Mouse (Mus musculus): ENCODE measurements around the gene Scyl1.
A peak's percentile ranks its signal among the peaks of the same experiment; 100 is the strongest.
"Not testable (repeated sequence)": the region's sequence is repeated elsewhere in the genome, so short reads cannot be mapped to it uniquely, and the experiment has no call there.

Gene Scyl1

DNA sequence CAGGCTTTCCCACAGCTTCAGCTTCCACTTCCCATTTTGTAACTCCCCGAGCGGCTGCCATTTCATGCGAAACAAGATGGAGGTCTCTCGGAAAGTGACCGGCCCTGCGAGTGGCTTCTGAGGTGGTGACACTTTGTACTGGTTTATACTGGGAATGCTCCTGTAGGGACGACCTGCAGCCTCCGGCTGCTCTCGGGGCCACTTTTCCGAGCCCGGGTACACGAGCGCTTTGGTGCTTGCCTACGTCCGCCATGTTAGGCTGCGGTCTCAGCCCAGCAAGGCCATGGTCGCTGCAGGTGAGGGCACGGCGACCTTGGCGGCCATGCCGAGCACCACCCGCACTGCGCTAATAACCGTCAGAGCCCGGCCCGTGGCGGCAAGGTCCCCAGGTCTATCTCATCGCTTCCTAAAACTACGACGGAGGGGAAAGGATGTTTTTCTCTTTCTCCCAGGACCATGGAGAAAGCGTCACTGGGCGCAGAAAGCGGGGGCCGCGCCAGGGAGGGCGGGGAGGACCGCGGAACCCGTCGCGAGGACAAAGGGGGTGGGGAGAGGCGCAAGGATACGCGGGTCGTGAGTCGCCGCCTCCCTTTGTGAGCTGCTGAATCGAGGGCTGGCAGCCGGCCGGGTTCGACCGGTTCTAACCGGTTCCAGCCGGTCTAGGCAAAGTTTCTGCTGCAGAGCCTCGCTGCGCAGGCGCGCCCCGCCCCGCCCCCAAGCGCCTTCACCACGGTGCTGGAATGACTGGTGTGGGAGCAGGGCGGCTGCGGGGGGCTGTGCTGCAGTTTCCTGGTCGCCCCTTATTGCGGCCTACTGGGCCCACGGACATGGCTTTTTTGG is 32.0 kb upstream of the Scyl1 start:
- DNase-seq (ENCODE audit: low read depth, low spot score): peak; percentile 96

DNA sequence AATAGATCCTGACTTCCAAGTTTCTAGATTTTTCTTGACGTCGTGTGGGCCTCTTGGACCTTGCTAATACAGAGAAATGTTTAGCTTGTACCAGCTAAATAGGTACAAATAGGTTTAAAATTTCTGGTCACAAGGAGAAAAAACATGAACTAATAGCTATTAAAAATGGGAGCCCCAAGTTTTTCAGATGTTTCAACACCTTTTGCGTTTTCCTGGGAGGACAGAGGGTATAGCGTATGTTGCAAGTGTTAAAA is 31.5 kb upstream of the Scyl1 start:
- DNase-seq (ENCODE audit: low read depth, low spot score): no peak

DNA sequence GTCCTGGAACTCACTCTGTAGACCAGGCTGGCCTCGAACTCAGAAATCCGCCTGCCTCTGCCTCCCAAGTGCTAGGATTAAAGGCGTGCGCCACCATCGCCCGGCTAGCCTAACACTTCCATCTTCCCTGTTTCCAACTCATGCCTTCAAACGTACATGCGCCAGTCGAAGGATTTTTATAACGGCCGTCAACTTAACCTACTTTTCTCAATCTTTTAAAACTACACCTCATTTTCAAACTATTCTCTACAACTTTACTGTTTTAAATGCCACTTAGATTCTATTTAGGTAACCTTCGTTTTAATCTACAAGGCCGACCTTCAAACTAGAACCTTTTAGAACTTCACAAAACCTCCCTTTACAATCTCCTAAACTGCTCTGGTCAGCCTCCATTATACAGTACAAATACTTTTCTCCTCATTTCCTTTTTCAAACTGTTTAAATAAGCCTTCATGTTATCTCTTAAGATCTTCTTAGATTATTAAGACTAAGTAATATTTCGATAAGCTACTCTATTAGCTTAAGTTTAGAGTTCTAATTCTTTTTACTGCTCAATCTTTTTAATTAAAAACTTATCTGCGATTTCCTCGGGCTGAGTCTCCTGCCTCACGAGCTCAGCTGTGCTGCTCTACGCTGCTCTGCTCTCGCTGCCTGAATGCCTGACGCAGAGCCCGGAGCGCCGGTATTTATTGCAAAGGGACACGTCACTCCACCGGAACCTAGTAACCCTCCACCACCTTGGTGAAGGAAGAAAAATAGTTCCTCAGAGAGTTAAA is 31.0 kb upstream of the Scyl1 start:
- peak; percentile 89 for DNase-seq (ENCODE audit: low read depth, low spot score)

DNA sequence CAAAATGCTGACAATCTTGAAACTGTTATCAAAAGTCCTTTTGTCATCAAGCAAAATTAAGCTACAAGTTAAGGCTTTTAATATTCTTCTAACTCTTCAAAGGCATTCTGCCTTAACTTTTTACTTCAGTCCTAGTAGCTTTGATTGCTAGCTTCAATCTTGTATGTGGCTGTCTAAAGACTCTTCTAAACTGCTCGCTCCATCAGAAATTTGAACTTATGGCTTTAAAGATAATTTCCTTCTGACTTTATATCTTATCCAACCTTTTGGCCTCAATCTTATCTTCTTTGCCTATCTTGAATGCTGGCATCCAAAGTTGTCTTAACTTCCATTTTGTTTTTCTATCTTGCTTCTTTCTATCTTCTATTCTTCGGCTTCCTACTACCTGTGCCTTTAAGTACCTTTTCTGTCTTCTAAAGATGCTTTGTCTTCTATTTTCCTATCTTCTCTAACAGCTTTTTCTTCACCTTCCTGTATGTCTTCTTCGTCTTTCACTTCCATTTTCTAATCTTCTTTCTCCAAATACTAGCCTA is 30.3 kb upstream of the Scyl1 start:
- DNase-seq (ENCODE audit: low read depth, low spot score): no peak

DNA sequence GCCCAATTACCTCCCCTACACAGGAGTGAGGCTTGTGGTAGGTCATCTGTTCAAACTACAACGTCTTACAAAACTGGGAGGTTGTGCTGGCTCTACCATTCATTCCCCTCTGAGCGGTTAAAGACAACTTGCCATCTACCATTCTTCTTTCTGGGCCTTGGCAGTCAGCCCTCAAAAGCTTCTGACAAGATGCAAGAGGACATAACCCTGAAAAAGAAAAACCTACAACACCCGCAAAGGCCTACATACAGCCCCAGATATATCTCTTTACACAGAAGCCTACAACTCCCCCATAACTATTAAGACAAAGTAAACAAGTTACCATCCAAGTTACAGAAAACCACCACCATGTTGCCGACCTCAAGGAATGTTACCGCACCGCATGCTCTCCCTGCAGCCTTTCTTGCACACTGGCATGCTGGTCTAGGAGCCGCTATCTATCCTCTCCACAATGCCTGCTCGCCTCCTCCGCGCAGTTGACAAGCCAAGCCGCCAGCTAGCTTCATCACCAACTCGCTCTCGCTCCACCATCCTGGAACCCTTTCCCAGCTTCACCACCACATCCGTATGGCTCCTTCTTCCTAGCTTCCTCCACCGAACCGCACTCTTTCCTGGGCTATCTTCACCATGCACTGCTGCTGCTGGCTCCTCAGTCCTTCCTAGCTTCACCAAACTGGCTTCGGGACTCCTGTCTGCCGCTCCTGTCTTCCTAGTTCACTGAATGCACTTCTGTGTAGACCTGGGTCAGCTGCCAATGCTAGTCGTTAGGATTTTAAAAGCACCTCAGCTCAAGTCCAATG is 29.6 kb upstream of the Scyl1 start:
- DNase-seq (ENCODE audit: low read depth, low spot score): no peak

DNA sequence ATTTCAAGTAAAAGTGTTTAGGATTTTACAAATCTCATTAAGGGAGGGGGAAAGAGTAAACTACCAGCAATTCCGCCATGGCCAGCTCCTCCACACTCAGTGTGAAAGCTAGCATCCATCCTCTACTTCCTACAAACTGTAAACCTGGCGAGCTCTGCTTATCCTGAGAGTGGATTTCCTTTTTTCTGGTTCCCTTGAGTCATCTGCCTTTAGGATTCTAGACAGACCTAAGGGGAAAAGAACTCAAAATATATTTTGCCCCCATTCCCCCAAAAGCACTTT is 29.1 kb upstream of the Scyl1 start:
- no peak for DNase-seq (ENCODE audit: low read depth, low spot score)

DNA sequence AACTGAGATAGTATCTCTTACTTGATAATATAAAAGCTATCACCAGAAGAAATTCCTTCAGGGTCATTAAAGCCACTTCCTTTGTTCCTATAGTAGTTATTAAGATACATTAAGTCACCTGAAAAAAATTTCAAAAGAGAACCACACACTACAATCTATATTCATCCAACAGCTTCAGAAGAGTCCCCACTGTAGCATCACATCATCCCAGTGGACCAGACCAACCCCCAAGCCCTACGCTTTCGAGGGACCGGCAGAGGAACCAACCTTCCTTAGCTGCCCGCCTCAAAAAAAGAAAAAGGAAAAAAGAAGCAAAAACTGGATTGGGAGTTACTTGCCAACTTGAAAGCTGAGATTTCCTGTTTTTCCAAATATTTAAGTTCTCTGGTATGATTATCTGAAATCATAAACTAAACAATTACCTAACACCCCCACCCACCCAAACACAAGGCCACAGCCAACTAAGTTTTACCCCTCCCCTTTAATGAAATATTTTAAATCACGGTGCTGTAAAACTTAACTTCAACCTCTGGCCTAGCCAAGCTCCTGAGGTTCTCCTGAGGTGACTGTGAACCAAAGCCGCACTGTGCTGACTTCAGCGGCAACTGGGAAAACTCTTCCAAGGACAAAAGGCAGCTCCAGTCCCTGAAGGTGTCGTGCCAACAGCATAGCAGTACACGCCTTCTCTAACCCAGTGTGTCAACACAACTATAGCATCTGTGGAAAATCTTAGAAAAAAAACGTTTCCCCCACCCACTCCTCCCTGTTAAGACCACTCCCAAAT is 28.5 kb upstream of the Scyl1 start:
- DNase-seq (ENCODE audit: low read depth, low spot score): no peak

DNA sequence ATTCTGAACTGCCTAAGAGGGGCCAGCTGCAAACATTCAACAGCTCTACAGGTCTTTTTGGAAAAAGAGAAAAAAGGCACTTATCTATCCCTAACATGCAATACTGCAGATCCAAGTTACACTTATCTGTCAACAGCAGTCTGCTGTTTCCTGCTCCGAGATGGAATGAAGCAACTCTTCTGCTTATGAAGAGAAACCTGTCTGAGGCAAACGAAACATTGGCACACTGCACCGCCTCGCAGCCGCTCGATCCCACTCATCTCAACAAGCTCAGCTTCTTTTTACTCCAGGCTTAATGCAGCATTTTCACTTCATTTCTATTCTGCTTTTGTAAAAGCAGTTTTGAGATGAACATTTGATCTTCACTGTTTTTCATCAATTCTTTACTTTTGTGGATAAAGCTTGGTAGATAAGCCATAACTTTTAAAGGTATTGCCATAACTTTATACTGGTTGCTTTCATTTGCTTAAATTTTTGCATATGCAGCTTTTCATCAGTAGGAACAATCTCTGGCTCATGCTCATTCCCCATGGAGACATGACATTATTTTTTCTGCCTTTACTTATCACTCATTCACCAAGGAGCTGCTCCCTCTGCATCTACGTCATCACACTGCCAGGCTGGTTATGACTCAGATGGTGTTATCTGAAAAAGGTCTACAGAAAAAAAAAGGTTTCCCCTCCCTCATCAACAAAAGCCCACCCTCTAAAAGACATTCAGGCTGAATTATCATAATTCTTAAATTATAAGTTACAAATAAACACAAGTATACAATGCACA is 27.7 kb upstream of the Scyl1 start:
- no peak for DNase-seq (ENCODE audit: low read depth, low spot score)

DNA sequence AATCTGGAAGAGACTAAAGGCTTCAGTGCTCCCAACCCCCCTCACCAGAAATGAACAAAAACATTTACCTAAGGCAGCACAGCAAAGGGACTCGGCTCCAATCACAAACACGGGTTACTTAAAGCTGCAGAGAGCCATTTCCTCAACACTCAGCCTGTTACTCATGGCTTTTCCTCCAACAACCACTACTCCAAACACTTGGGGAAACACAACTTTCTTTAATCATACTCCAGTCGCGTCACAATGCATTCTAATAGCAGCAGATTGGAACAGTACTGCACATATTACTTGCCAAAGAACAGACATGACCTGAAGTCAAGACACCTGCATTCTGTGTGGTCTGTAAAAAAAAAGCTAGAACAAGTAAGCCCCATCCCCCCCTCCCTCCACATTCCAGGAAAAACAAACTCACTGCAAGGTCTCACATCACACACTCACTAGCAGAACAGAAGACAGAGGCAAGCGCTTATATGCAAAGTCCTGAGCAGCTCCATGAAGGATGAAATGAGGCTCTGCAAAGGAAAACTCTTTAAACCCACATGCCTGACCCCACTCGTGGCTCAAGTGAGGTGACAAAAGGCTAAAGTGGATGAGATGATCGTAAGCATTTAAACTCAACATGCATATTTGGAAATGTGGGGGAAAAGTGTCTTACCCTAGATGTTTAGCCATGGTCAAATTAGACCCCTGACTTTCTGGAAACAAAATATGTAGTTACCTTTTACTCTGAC is 26.3 kb upstream of the Scyl1 start:
- DNase-seq (ENCODE audit: low read depth, low spot score): no peak

DNA sequence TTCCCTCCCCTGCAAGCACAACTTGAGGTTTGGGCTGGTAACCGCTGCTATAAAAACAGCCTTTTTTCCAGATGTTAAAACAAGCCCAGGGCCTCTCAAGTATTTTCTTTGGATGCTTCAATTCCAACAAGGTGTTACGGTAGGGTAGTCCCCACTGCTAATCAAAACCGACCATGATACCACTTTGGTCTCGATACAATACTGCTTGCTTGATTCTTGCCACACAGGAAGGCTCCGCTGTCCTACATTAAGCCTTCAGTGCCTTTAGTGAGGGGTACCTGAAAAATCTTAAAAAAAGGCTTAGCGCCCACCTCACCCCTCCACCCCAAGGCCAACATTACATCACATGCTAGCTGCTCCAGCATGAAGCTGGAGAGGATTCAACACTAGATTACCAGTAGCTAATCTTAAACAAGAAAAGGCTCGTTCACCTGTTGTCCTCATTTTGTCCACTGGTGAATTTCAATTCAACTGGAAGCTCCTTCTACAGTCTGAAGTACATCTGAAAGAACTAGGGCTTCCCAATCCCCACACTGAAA is 25.4 kb upstream of the Scyl1 start:
- DNase-seq (ENCODE audit: low read depth, low spot score): no peak

DNA sequence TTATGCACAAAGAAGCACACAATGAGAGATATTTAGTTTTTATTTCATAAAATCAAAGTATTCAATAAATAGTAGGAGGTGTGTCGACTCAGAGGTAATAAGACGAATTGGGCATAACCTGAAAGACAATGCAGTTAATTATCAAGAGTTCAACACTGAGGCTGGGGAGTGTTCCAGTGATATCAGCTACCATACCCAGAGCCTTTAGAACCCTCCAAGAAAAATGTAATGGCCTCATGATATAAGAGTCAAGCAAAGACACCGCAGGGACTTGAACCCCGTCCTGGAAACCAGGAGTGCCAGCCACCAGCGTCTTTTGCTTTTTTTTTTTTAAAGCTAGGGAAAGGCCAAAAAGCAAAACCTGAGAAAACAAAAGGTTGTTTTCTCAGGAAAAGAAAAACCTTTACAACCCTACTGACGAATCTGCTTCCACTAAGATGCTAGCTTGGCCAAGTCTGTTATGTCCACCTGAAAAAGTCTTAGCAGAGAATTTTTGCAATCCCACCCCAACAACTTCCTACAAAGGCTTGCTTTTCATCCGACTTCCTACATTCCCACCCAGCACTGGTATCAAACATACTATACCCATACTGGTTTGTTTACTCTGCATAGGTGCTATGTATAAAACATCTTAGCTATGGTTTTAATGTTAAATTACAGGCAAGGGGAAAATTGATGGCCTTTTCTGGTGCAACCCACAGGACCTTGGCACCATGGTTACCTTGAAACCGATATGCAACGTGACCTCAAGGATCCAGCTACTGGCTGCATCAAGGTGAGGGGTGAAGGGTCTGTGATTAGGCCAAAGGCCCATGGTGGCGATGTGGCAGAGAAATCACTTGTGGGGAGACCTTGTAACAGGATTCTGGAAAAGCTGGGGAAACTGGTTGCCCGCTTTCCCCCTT is 24.7 kb upstream of the Scyl1 start:
- no peak for DNase-seq (ENCODE audit: low read depth, low spot score)

DNA sequence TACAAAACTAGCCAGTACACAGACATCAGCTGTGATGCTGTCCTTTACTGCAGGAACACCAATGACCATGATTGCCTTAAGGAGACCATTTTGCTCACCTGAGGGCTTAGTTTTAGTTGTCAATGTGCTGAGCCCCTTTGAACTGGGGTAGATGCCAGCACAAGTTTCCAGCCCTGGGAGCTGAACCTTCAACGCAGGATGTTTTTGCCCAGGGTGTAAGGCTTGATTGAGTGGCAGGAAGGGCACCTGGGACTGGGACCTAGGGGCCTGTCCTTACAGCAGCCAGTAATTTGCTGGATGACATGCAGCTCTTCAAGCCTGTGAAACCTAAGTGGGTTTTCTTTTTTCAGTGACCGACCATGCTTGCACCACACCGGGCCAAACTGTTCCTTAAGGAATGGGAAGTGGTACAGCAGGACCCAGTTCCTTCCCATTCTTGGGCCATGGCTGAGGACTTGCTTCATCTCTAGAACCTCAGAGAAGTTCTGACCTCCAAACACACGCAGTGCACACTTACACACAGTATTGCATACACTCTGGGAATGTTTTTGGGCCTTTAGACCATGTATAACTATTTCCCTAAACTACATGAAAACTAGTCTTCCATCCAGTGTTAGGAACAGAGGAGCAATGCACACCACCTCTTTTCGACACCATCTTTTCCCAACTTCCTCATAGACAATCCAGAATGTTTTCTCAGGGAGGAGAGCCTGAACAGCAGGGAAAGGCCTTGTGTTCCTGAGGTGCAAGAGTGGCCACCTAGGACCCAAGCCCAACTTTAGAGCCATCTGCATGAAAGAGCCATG is 23.8 kb upstream of the Scyl1 start:
- no peak for DNase-seq (ENCODE audit: low read depth, low spot score)

DNA sequence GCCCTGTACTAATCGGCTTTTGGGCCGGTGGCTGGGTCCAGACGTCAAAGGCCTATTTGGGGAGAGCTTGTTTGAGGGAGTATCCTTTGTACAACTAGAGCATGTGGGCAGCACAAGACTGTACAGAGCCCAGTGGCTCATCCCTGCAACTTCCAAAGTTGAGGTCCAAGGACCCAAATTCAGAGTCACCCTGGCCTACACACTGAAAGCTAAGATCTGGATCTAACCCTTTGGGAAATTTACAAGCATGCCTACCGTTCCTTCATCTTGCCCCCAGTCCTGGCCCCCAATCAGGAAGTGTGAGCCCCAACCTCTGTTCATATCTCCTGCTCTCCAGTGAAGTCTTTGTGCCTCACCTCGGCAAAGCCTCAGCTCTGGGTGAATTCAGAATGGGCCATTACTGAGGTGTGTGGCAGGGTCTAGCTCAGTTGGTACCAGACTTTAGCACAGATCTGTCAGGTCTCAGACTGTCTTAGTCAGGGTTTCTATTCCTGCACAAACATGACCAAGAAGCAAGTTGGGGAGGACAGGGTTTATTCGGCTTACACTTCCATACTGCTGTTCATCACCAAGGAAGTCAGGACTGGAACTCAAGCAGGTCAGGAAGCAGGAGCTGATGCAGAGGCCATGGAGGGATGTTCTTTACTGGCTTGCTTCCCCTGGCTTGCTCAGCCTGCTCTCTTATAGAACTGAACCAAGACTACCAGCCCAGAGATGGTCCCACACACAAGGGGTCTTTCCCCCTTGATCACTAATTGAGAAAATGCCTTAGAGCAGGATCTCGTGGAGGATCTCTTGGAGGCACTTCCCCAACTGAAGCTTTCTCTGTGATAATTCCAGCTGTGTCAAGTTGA is 22.9 kb upstream of the Scyl1 start:
- not testable (repeated sequence) for DNase-seq (ENCODE audit: low read depth, low spot score)

DNA sequence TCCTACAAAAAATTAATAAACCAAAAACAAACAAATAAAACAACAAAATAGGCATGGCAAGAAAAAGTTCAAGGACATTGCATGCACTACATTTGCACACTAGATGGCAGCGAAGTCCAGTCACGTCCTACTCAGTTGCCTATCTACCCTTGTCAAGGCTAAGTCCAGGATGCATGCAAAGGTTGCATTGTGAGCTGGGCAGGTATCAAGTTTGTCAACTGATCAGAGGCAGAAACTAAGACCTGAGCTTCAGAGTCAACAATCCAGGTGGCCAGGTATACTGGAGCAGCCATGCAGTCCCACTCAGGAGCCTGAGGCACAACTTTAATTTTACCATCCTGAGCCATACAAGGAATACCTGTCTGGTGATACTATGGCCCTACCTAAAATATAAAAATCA is 21.9 kb upstream of the Scyl1 start:
- no peak for DNase-seq (ENCODE audit: low read depth, low spot score)

DNA sequence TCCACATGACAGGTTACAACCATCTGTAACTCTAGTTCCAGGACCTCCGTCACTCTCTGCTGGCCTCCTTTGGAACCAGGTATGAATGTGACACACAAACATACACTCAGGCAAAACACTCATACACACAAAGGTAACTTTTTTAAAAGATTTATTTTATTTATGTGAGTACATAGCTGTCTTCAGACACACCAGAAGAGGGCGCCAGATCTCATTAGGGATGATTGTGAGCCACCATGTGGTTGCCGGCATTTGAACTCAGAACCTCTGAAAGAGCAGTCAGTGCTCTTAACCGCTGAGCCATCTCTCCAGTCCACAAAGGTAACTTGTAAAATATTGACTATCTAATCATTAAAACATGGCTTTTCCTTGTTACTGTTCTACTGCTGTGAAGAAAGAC is 20.1 kb upstream of the Scyl1 start:
- DNase-seq (ENCODE audit: low read depth, low spot score): no peak

DNA sequence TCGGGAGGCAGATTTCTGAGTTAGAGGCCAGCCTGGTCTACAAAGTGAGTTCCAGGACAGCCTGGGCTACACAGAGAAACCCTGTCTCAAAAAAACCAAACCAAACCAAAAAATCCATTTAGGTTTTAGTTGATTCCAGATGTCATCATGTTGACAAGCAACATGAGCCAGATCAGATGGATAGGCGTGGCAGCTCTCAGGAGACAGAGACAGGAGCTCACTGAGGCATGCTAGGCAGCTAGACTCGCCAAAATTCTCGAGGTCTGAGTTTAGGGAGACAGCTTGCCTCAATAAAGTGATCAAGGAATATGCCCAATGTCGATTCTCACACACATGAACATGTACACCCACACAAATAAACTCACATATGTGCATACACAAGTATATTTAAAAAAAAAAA is 17.8 kb upstream of the Scyl1 start:
- DNase-seq (ENCODE audit: low read depth, low spot score): no peak

DNA sequence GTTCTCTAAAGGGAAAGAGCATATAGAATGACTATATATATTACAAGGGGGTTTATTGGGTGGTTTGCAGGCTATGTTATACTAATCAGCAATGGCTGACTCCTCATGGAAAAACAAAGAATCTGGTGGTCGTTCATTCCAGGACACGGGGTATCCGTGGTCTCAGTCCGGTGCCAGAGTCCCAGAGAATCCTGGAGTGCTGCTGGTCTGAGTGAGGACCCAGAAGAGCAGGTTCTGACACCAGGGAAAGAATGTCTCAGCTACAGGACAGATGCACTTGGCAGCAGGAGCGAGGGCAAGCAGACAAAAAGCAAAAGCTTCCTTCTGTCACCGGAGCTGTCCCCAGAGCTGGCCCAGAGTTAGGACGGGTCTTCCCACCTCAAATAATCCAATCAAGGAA is 17.4 kb upstream of the Scyl1 start:
- no peak for DNase-seq (ENCODE audit: low read depth, low spot score)
